Mouse (Mus musculus): ENCODE data around the gene Casc3.
"Not testable (repeated sequence)": the region's sequence is repeated elsewhere in the genome, so short reads cannot be mapped to it uniquely, and the experiment has no call there.

Gene Casc3

GRCm38 (mm10) chr11:98789824-98790223, 14.9 kb upstream of the Casc3 start:
- no peak for DNase-seq (ENCODE audit: low spot score in 2 of 2)

- DNase-seq (ENCODE audit: low spot score in 2 of 2): no peak
These were observed 14.0 kb upstream of the Casc3 start for GRCm38 (mm10) chr11:98790631-98791205.

GRCm38 (mm10) chr11:98791448-98791847, 13.3 kb upstream of the Casc3 start:
- DNase-seq (ENCODE audit: low spot score in 2 of 2): no peak

- no peak for DNase-seq (ENCODE audit: low spot score in 2 of 2)
These were observed 12.6 kb upstream of the Casc3 start for GRCm38 (mm10) chr11:98792081-98792480.

- peak; percentile 75 for DNase-seq (ENCODE audit: low spot score in 2 of 2)
These were observed 10.2 kb upstream of the Casc3 start for GRCm38 (mm10) chr11:98794469-98795014.

GRCm38 (mm10) chr11:98795015-98795713, 9.5 kb upstream of the Casc3 start, which contains the start of gene Msl1:
Gene Msl1 (plus strand): TSS chr11:98795516.
- DNase-seq (ENCODE audit: low spot score in 2 of 2): peak; percentile 85 to 87

GRCm38 (mm10) chr11:98795714-98796514, 8.8 kb upstream of the Casc3 start:
- peak; percentile 56 to 60 for DNase-seq (ENCODE audit: low spot score in 2 of 2)

GRCm38 (mm10) chr11:98796515-98797216, 8.0 kb upstream of the Casc3 start:
- DNase-seq (ENCODE audit: low spot score in 2 of 2): peak; percentile 72 to 76

GRCm38 (mm10) chr11:98797306-98797705, 7.4 kb upstream of the Casc3 start:
- no peak for DNase-seq (ENCODE audit: low spot score in 2 of 2)

GRCm38 (mm10) chr11:98797909-98798308, 6.8 kb upstream of the Casc3 start:
- no peak for DNase-seq (ENCODE audit: low spot score in 2 of 2)

GRCm38 (mm10) chr11:98808417-98808816, 3.7 kb downstream of the Casc3 start:
- no peak for DNase-seq (ENCODE audit: low spot score in 2 of 2)

- DNase-seq (ENCODE audit: low spot score in 2 of 2): peak; percentile 99
These were observed 5.0 kb downstream of the Casc3 start for GRCm38 (mm10) chr11:98809457-98810290.

GRCm38 (mm10) chr11:98810686-98811085, 6.0 kb downstream of the Casc3 start:
- no peak for DNase-seq (ENCODE audit: low spot score in 2 of 2)

GRCm38 (mm10) chr11:98816706-98817239, 12.1 kb downstream of the Casc3 start:
- DNase-seq (ENCODE audit: low spot score in 2 of 2): no peak

GRCm38 (mm10) chr11:98820968-98821367, 16.3 kb downstream of the Casc3 start:
- no peak for DNase-seq (ENCODE audit: low spot score in 2 of 2)

- not testable (repeated sequence) for DNase-seq (ENCODE audit: low spot score in 2 of 2)
These were observed 21.4 kb downstream of the Casc3 start for GRCm38 (mm10) chr11:98826071-98826470.

- DNase-seq (ENCODE audit: low spot score in 2 of 2): no peak
These were observed 23.2 kb downstream of the Casc3 start for GRCm38 (mm10) chr11:98827877-98828276.

GRCm38 (mm10) chr11:98829091-98829775, 24.5 kb downstream of the Casc3 start:
- peak; percentile 25 to 46 for DNase-seq (ENCODE audit: low spot score in 2 of 2)

GRCm38 (mm10) chr11:98829875-98830274, 25.2 kb downstream of the Casc3 start:
- DNase-seq (ENCODE audit: low spot score in 2 of 2): no peak

- DNase-seq (ENCODE audit: low spot score in 2 of 2): no peak
These were observed 30.6 kb downstream of the Casc3 start for GRCm38 (mm10) chr11:98835296-98835695.

Measured in spleen, postnatal 36 days (tissue).